Comparison of ENCODE assay signal across 10 mouse cellular contexts in the genomic region with DNA sequence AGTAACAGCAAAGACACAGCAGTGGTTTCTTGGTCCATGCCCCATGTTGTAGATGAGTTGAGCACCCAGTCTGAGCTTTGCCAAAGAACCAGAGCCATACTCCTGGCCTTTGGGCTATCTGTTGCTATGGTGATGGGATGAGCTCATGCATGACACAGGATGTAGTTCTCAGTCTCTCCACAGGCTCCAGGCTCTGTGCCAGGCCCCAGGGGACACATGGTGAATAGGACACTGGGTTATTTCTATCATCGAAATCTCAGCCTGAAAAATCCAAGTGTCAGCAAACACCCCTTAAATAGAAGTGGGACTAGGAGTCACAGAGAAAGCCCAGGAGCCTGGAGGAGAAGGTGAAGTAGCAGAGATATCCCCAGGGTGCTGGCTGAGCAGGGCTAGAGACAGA. TPM values are rescaled to one million over a fixed set of nuclear protein-coding genes. Genes with fewer than 3 reads are reported as not detected.
DNase-seq lines count a peak whose midpoint lies in the region; ATAC-seq lines count a peak whose summit lies in the region.
"Had no signal": no experiment of that assay in that cellular context is flagged by ENCODE, and none has a peak within 500 bp of the region (broad histone marks: within the 10 kb centered on the region; RNA-seq: fewer than 3 reads in every experiment).

No protein-coding gene starts in this region.

- H3K4me1 ChIP-seq in forebrain, embryonic 14.5 days (ENCODE audit: control insufficient read depth, insufficient read depth, low read length), result peaks cover 4% of the 10 kb centered on the region; the same call in 1 of the 2 replicates
- peaks cover 6% of the 10 kb centered on the region for H3K4me1 ChIP-seq in forebrain, embryonic 13.5 days
- H3K4me1 ChIP-seq in heart, embryonic 10.5 days, result peaks cover 11% of the 10 kb centered on the region; the same call in 1 of the 2 replicates
- H3K4me1 ChIP-seq: limb, embryonic 13.5 days had no signal

- WGBS in forebrain, embryonic 14.5 days, result 20% methylated on average over 1 of the region's 1 CpGs
- WGBS in forebrain, embryonic 13.5 days, result 16% methylated on average over 1 of the region's 1 CpGs
- 37% methylated on average over 1 of the region's 1 CpGs for WGBS in heart, embryonic 10.5 days

- peak; percentile 66 for DNase-seq in forebrain, embryonic 14.5 days (ENCODE audit: low spot score)
- DNase-seq in 3T3-L1 (ENCODE audit: low read depth, low spot score), result peak; percentile 94
- peak; percentile 77 for DNase-seq in cerebellum, adult 11-12 months
- peak; percentile 72 for DNase-seq in heart, embryonic 10.5 days (ENCODE audit: low spot score)
- DNase-seq in lung, postnatal 14 days, result peak; percentile 58
- DNase-seq in frontal cortex, postnatal 36 days (ENCODE audit: low spot score in 2 of 2), result no peak
- no peak for DNase-seq in yolk sac, embryonic 10.5 days (ENCODE audit: low spot score)

- H3K36me3 ChIP-seq in forebrain, embryonic 14.5 days (ENCODE audit: control insufficient read depth, insufficient read depth, low read length), result no peaks in the 10 kb centered on the region
- no peaks in the 10 kb centered on the region for H3K36me3 ChIP-seq in forebrain, embryonic 13.5 days (ENCODE audit: poor library complexity, severe bottlenecking)
- no peaks in the 10 kb centered on the region for H3K36me3 ChIP-seq in heart, embryonic 10.5 days
- H3K36me3 ChIP-seq: embryonic facial prominence, embryonic 12.5 days; limb, embryonic 13.5 days had no signal

- H3K27me3 ChIP-seq in forebrain, embryonic 14.5 days (replicated peaks; ENCODE audit: control insufficient read depth, insufficient read depth, low read length), result no peaks in the 10 kb centered on the region
- H3K27me3 ChIP-seq in forebrain, embryonic 13.5 days, result no peaks in the 10 kb centered on the region
- no peaks in the 10 kb centered on the region for H3K27me3 ChIP-seq in heart, embryonic 10.5 days (ENCODE audit: insufficient read depth, poor library complexity, severe bottlenecking)
- H3K27me3 ChIP-seq: embryonic facial prominence, embryonic 12.5 days; limb, embryonic 13.5 days had no signal

- no peak for ATAC-seq in forebrain, embryonic 14.5 days
- no peak for ATAC-seq in forebrain, embryonic 13.5 days

- no peak overlapping the region for H3K9ac ChIP-seq in forebrain, embryonic 14.5 days (ENCODE audit: low read length)
- H3K9ac ChIP-seq in forebrain, embryonic 13.5 days, result no peak overlapping the region
- H3K9ac ChIP-seq: embryonic facial prominence, embryonic 12.5 days; limb, embryonic 13.5 days had no signal

- H3K9me3 ChIP-seq in forebrain, embryonic 14.5 days (replicated peaks; ENCODE audit: control insufficient read depth, low read length), result no peaks in the 10 kb centered on the region
- no peaks in the 10 kb centered on the region for H3K9me3 ChIP-seq in forebrain, embryonic 13.5 days (replicated peaks)
- no peaks in the 10 kb centered on the region for H3K9me3 ChIP-seq in heart, embryonic 10.5 days
- H3K9me3 ChIP-seq: embryonic facial prominence, embryonic 12.5 days; limb, embryonic 13.5 days had no signal

- H3K4me3 ChIP-seq in forebrain, embryonic 14.5 days (ENCODE audit: low read depth, low read length), result no peak overlapping the region
- no peak overlapping the region for H3K4me3 ChIP-seq in forebrain, embryonic 13.5 days
- H3K4me3 ChIP-seq in heart, embryonic 10.5 days, result no peak overlapping the region
- H3K4me3 ChIP-seq: embryonic facial prominence, embryonic 12.5 days; limb, embryonic 13.5 days had no signal

- H3K27ac ChIP-seq in forebrain, embryonic 14.5 days (ENCODE audit: low read depth, low read length), result no peak overlapping the region
- H3K27ac ChIP-seq in forebrain, embryonic 13.5 days, result no peak overlapping the region
- no peak overlapping the region for H3K27ac ChIP-seq in heart, embryonic 10.5 days
- H3K27ac ChIP-seq: embryonic facial prominence, embryonic 12.5 days; limb, embryonic 13.5 days had no signal

- H3K4me2 ChIP-seq in forebrain, embryonic 14.5 days (ENCODE audit: low read length), result no peak overlapping the region
- H3K4me2 ChIP-seq in forebrain, embryonic 13.5 days, result no peak overlapping the region
- H3K4me2 ChIP-seq: embryonic facial prominence, embryonic 12.5 days; limb, embryonic 13.5 days had no signal

RNA-seq across cellular contexts. Expression of a gene that starts 50.6 kb away (rescaled TPM):
- polyA plus RNA-seq in forebrain, embryonic 14.5 days (2014; fragmentation: Nextera tagmentation; extraction: Ambion mirVana), result 9.9 and 11.3 TPM in 2 replicates
- polyA plus RNA-seq in forebrain, embryonic 13.5 days (2015; fragmentation: Nextera tagmentation; extraction: Ambion mirVana), result 11.4 and 12.1 TPM in 2 replicates
- 20.3 and 25.1 TPM in 2 replicates for polyA plus RNA-seq in heart, embryonic 10.5 days (2016; fragmentation: Nextera tagmentation; extraction: Ambion mirVana)

Comparison
In these comparisons a context has a peak if more than half of its experiments do, and no peak if none do; other contexts are left out.
1. DNase-seq: peak in forebrain, embryonic 14.5 days (single experiment), 3T3-L1 (single experiment), cerebellum, adult 11-12 months (single experiment), heart, embryonic 10.5 days (single experiment) and lung, postnatal 14 days (single experiment); none in frontal cortex, postnatal 36 days (0 of 2) and yolk sac, embryonic 10.5 days (single experiment).